Mouse (Mus musculus) limb, embryonic 12.5 days (tissue): ENCODE data around the gene Sptb. TPM values are rescaled to one million over a fixed set of nuclear protein-coding genes. Genes with fewer than 3 reads are reported as not detected.

ENCODE experiments used
- ATAC-seq: fragments of 200-750 bp; cut with Nextera tagmentation; 2 replicates; pipeline ENCODE4 v1.8.0; 2017; ENCODE audit warnings: low read depth, moderate TSS enrichment; ENCODE audit not compliant: insufficient number of reproducible peaks, insufficient read depth, low FRiP score, low TSS enrichment
- H3K27ac ChIP-seq: fragments of 300-500 bp; sonication (generic); 2 replicates; pipeline ENCODE4 v1.5.1; 2016; ENCODE audit warnings: mild to moderate bottlenecking, moderate library complexity
- H3K27me3 ChIP-seq: fragments of 300-500 bp; sonication (generic); 2 replicates; pipeline ENCODE4 v1.6.1; 2016; ENCODE audit warnings: mild to moderate bottlenecking, moderate library complexity
- H3K36me3 ChIP-seq: fragments of 300-500 bp; sonication (generic); 2 replicates; pipeline ENCODE4 v1.6.1; 2016; ENCODE audit warnings: mild to moderate bottlenecking, moderate library complexity
- H3K4me1 ChIP-seq: fragments of 300-500 bp; sonication (generic); replicated peaks from 2 replicates; pipeline ENCODE4 v1.6.1; 2016
- H3K4me2 ChIP-seq: fragments of 300-500 bp; sonication (generic); 2 replicates; pipeline ENCODE4 v1.6.1; 2016; ENCODE audit warnings: mild to moderate bottlenecking, moderate library complexity
- H3K4me3 ChIP-seq: fragments of 300-500 bp; sonication (generic); replicated peaks from 2 replicates; pipeline ENCODE4 v1.5.1; 2016; ENCODE audit warnings: mild to moderate bottlenecking
- H3K9ac ChIP-seq: fragments of 300-500 bp; sonication (generic); replicated peaks from 2 replicates; pipeline ENCODE4 v1.6.1; 2016; ENCODE audit warnings: mild to moderate bottlenecking, moderate library complexity
- H3K9me3 ChIP-seq: fragments of 300-500 bp; sonication (generic); 2 replicates; pipeline ENCODE4 v1.6.1; 2016; ENCODE audit warnings: mild to moderate bottlenecking, moderate library complexity
- WGBS: fragments of 180-500 bp; shearing (Covaris S2); methylation state at CpG from one replicate; pipeline ENCODE4 v1.1.7; 2016; 5-methylcytosine and 5-hydroxymethylcytosine counted together
- polyA plus RNA-seq: library from polyadenylated mRNA; unstranded; fragments of >200 nt; fragmentation: Nextera tagmentation; extraction: Ambion mirVana; gene quantifications from 2 replicates; pipeline ENCODE4 v1.2.1, GENCODE M21; 2016

Sptb gene
- polyA plus RNA-seq, 1 experiment from 2014 or later, result 1.3 TPM

DNA sequence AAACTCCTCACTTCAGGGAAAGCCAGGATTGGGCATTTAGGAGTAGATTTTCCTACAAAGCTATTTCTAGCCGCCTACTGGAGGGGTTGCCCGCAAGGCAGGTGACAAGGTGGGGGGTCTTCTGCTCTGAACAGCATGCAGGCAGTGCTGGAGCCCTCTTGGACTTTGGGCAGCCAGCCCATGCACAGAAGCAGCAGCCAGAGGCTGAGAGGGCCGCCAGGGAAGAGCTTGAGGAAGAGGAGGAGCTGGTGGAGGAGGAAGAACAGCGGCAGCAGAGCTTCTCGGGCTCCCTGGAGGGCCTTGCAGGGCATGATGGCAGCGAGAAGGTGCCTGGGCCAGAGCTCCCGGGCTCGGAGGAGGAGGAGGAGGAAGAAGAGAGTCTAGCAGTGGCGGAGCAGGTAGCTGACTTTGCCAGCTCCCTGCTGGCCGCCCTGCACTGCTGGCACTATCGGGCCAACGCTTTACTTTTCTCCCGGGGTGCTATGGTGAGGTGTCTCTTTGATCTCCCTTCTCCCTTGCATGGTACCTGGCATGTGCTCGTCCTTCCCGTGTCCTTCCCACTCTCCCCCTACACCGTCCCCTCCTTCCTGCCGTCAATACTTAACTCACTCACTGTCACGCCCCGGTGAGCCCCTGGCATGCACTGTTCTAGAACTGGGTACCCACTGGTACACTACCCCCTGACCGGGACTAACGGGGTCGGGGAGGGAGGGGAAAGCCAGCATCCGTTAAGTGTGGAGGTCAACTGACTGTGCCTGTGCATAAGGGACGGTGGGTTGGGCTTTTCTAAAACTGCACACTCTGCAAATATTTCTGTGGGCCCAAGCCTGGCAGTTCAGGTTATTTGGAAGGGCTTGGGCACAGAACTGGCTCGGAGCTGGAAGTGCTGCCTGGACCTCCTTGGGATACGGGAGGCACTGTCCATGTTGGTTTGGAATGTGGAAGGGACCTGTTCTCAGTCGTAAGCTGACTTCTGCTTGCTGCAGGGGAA, 137.8 kb downstream of the Sptb start:
- Histone ChIP-seq H3K9ac (no peak overlapping the region), H3K27me3 (no peaks in the 10 kb centered on the region), H3K27ac (no peak overlapping the region), H3K36me3 (peaks cover 75% of the 10 kb centered on the region), H3K4me3 (no peak overlapping the region), H3K4me2 (no peak overlapping the region), H3K9me3 (no peaks in the 10 kb centered on the region), H3K4me1 (peaks cover 12% of the 10 kb centered on the region)
- ATAC-seq, result no peak
- WGBS, result 84% methylated on average over 26 of the region's 27 CpGs

- peaks cover 12% of the 10 kb centered on the region for H3K4me1 ChIP-seq
- no peak overlapping the region for H3K4me2 ChIP-seq
- WGBS, result 85% methylated on average over 10 of the region's 10 CpGs
- H3K9me3 ChIP-seq, result no peaks in the 10 kb centered on the region
- peaks cover 71% of the 10 kb centered on the region for H3K36me3 ChIP-seq
- H3K27ac ChIP-seq, result no peak overlapping the region
- no peak overlapping the region for H3K9ac ChIP-seq
- no peak for ATAC-seq
- no peaks in the 10 kb centered on the region for H3K27me3 ChIP-seq
- H3K4me3 ChIP-seq, result no peak overlapping the region
Measured at GRCm38 (mm10) chr12:76571266-76571665, 139.1 kb downstream of the Sptb start.

GRCm38 (mm10) chr12:76570221-76570940, 140.0 kb downstream of the Sptb start:
- peaks cover 12% of the 10 kb centered on the region for H3K4me1 ChIP-seq
- WGBS, result 65% methylated on average over 9 of the region's 9 CpGs
- H3K4me2 ChIP-seq, result no peak overlapping the region
- H3K4me3 ChIP-seq, result no peak overlapping the region
- no peak overlapping the region for H3K27ac ChIP-seq
- no peak for ATAC-seq
- peaks cover 71% of the 10 kb centered on the region for H3K36me3 ChIP-seq
- H3K9ac ChIP-seq, result no peak overlapping the region
- no peaks in the 10 kb centered on the region for H3K27me3 ChIP-seq
- H3K9me3 ChIP-seq, result no peaks in the 10 kb centered on the region

- ATAC-seq, result no peak
- Histone ChIP-seq H3K4me3 (no peak overlapping the region), H3K36me3 (peaks cover 71% of the 10 kb centered on the region), H3K4me2 (no peak overlapping the region), H3K27ac (no peak overlapping the region), H3K27me3 (no peaks in the 10 kb centered on the region), H3K4me1 (peaks cover 12% of the 10 kb centered on the region), H3K9ac (no peak overlapping the region), H3K9me3 (no peaks in the 10 kb centered on the region)
- 93% methylated on average over 10 of the region's 10 CpGs for WGBS
Measured at GRCm38 (mm10) chr12:76566284-76566683, 144.1 kb downstream of the Sptb start.

- Histone ChIP-seq H3K4me2 (no peak overlapping the region), H3K36me3 (peaks cover 64% of the 10 kb centered on the region), H3K4me3 (no peak overlapping the region), H3K27me3 (no peaks in the 10 kb centered on the region), H3K27ac (no peak overlapping the region), H3K9me3 (no peaks in the 10 kb centered on the region), H3K9ac (no peak overlapping the region), H3K4me1 (peaks cover 4% of the 10 kb centered on the region)
- 89% methylated on average over 4 of the region's 4 CpGs for WGBS
- no peak for ATAC-seq
Measured at GRCm38 (mm10) chr12:76562196-76562595, 148.2 kb downstream of the Sptb start.

DNA sequence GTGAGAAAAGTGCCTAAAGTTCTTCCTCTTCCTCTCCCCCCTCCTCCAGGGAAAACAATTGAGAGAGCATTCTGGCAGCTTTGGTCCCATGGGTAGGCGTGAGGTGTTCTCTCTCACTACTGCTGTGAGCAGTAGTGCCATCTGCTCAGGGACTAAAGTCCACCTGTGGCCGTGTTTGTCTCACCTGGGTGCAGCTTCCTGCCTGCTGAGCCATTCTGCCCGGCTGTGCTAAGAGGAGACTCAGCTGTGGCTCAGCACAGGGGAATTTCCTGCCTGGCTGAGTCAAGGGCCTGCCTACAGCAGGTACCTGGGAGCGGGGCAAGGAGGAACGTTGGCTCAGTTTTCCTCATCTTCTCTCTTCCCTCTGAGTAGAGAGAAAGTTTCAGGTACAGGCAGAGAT, 152.1 kb downstream of the Sptb start:
- Histone ChIP-seq H3K4me1 (peaks cover 26% of the 10 kb centered on the region), H3K4me3 (no peak overlapping the region), H3K27ac (no peak overlapping the region), H3K9me3 (no peaks in the 10 kb centered on the region), H3K9ac (no peak overlapping the region), H3K27me3 (no peaks in the 10 kb centered on the region), H3K36me3 (peaks cover 28% of the 10 kb centered on the region), H3K4me2 (no peak overlapping the region)
- 64% methylated on average over 5 of the region's 5 CpGs for WGBS
- no peak for ATAC-seq

DNA sequence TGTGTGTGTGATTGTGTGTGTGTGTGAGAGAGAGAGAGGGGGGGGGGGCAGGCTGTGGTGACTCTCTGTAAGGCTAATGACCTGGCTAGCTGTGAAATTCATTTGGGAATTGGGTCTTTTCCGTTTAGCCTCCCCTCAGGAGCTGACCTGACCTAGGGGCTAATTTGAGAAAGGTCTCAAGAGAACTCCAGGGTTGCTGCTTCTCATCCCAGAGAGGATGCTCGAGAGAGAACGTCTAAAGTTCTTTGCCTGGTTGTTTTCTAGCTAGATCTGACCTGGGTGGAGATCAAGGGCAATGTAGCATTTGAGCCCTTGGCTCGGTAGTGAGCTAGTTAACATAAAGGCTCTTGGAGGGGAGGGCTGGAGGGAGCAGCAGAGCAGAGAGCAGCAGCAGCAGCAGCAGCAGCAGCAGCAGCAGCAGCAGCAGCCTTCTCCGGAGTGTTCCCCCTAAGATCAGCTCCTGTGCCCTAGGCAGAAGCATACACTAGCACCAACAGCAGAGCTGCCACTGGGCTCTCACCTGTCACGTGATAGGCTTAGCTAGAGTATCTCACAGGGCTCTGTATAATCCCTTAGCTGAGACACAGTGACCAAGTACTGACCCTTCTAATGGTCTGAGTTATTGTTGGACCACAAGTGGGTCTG, 153.5 kb downstream of the Sptb start:
- Histone ChIP-seq H3K27me3 (no peaks in the 10 kb centered on the region), H3K4me1 (peaks cover 34% of the 10 kb centered on the region), H3K9ac (no peak overlapping the region), H3K9me3 (no peaks in the 10 kb centered on the region), H3K4me3 (no peak overlapping the region), H3K36me3 (peaks cover 15% of the 10 kb centered on the region), H3K4me2 (no peak overlapping the region), H3K27ac (no peak overlapping the region)
- peak; percentile 14; the same call in 1 of the 2 replicates for ATAC-seq
- WGBS, result 13% methylated on average over 6 of the region's 6 CpGs

- Histone ChIP-seq H3K4me2 (no peak overlapping the region), H3K4me1 (peaks cover 34% of the 10 kb centered on the region), H3K9ac (no peak overlapping the region), H3K27ac (no peak overlapping the region), H3K36me3 (peaks cover 14% of the 10 kb centered on the region), H3K9me3 (no peaks in the 10 kb centered on the region), H3K4me3 (no peak overlapping the region), H3K27me3 (no peaks in the 10 kb centered on the region)
- no peak for ATAC-seq
- 83% methylated on average over 7 of the region's 7 CpGs for WGBS
Measured at GRCm38 (mm10) chr12:76556187-76556586, 154.2 kb downstream of the Sptb start.

- Histone ChIP-seq H3K4me3 (no peak overlapping the region), H3K9ac (no peak overlapping the region), H3K27ac (peak overlapping the region; percentile 4; the same call in 1 of the 2 replicates), H3K27me3 (no peaks in the 10 kb centered on the region), H3K4me2 (no peak overlapping the region), H3K36me3 (peaks cover 1% of the 10 kb centered on the region), H3K9me3 (no peaks in the 10 kb centered on the region), H3K4me1 (peaks cover 34% of the 10 kb centered on the region)
- 83% methylated on average over 3 of the region's 3 CpGs for WGBS
- no peak for ATAC-seq
Measured at GRCm38 (mm10) chr12:76554871-76555386, 155.4 kb downstream of the Sptb start.

GRCm38 (mm10) chr12:76554392-76554791, 156.0 kb downstream of the Sptb start:
- H3K4me2 ChIP-seq, result no peak overlapping the region
- no peaks in the 10 kb centered on the region for H3K36me3 ChIP-seq
- ATAC-seq, result no peak
- no peak overlapping the region for H3K27ac ChIP-seq
- H3K9me3 ChIP-seq, result no peaks in the 10 kb centered on the region
- no peak overlapping the region for H3K9ac ChIP-seq
- peaks cover 34% of the 10 kb centered on the region for H3K4me1 ChIP-seq
- WGBS, result 79% methylated on average over 3 of the region's 3 CpGs
- H3K27me3 ChIP-seq, result no peaks in the 10 kb centered on the region
- H3K4me3 ChIP-seq, result no peak overlapping the region

DNA sequence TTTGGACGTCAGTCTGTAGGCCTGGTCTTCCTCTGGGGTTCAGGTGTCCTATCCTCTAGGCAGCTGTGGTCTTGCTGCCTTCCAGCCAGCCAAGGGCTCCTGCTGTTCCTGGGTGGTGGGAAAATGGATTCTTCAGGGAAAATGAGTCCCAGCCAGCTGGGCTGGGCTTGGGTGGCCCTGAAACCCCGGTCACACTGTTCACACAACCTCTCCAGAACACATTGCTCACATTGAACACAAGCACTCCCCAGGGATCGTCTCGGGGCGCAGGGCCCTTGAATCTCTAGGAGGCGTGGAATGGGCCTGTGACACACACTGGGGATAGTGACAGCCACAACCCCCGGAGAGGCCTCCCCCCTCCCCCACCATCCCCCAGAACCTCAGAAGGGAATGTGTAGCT, 156.4 kb downstream of the Sptb start:
- H3K4me1 ChIP-seq, result peaks cover 34% of the 10 kb centered on the region
- no peaks in the 10 kb centered on the region for H3K9me3 ChIP-seq
- no peaks in the 10 kb centered on the region for H3K27me3 ChIP-seq
- ATAC-seq, result no peak
- H3K4me2 ChIP-seq, result no peak overlapping the region
- WGBS, result 78% methylated on average over 7 of the region's 7 CpGs
- no peak overlapping the region for H3K9ac ChIP-seq
- no peaks in the 10 kb centered on the region for H3K36me3 ChIP-seq
- 0 out of 2 replicates have a peak overlapping the region, but pooled peaks have one; percentile 12 for H3K27ac ChIP-seq
- no peak overlapping the region for H3K4me3 ChIP-seq
